Mouse (Mus musculus) inflammation-experienced regulatory T-cells, adult 6 months (primary cell): ENCODE measurements around the gene Dnali1. TPM values are rescaled to one million over a fixed set of nuclear protein-coding genes. Genes with fewer than 3 reads are reported as not detected.

Source experiments
- ATAC-seq: one replicate; pipeline ENCODE4 v1.8.0; 2017
- polyA plus RNA-seq, 3 experiments: library from polyadenylated mRNA; unstranded; fragments of 100-300 nt; shearing (Covaris generic); gene quantifications; one replicate each; pipeline ENCODE4 v1.2.1; 2017

Dnali1 gene
- polyA plus RNA-seq, 3 experiments from 2014 or later, result not detected

DNA sequence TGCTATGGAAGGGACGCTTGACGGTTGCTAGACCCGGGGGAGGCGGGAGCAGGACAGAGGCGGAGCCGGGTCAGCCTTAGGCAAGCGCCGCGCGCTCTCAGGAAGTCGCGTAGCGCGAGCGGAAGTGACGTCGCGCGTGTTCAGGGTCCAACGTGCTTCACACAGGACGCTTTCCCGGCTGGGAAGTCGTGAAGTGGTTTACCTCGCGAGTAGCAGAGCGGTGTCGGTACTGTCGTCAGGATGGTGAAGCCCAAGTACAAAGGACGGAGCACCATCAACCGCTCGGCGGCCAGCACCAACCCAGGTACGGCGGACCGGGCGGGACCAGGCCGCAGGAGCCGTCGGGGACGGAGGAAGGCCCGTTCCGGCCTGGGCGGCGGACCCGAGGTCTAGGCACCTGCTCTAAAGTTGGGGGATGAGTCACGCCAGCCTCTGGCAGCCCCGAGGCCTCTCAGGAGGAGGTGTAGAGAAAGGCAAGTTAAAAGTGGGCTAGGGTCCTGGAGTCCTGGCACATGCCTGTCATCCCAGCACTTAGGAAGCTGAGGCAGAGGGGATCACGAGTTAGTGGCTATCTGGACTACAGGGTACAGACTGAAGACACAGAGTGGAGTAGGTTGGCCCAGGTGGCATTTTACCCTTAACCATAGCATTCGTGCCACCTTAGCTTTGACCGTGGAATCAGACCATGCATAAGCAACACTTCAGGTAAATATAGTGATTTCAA, 35.5 kb downstream of the Dnali1 start:
- peak; percentile 99 for ATAC-seq

DNA sequence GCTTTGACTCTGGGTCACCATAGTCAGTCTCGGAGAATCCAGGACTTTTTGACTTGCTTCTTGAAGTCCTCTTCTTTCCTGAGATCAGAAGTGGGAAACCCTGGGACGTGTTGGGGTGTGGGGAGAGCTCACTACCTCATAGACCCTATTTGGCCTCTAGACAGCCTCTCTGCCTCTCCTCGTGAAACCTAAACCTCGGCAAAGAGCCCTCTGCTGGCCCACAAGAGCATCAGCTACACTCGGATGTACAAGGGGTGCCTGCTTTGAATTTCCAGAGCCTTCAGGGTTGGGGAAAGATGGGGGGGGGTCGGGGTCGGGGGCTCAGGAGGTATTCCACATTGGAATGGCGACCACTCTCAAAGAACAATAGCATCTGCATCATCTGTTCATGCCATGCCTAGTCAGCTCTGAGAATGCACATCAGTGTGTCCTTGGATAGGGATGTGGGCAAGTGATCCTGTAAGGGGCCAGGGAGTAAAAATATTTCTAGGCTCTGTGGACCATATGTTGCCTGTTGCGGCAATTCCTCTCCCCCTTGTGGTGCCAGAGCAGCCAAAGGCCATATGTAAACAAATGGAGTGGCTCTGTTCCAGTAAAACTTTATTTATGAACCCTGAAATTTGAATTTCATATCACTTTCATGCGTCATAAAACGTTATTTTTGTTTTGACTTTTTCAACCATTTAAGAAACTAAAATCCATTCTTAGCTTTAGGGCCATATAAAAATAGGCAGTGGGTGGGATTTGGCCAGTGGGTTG, 44.5 kb downstream of the Dnali1 start:
- ATAC-seq, result no peak

DNA sequence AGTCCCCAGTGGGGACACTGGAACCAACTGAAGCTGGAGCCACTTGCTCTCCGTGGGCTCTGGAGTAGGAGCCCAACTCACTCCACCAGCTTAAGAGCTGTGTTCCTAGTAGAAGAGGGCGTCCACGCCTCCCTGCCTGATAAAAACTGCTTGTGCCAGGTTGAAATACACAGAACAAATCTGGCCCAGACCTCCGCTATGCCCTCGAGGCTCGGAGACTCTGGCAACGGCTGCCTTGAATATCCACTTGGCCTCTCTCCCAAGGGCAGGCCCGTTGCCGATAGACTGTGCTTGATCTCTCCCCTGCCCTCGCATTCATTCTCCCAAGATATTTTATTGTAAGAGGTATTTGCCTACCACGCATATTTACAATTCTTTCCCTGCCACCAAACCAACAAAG, 48.1 kb downstream of the Dnali1 start:
- ATAC-seq, result no peak

DNA sequence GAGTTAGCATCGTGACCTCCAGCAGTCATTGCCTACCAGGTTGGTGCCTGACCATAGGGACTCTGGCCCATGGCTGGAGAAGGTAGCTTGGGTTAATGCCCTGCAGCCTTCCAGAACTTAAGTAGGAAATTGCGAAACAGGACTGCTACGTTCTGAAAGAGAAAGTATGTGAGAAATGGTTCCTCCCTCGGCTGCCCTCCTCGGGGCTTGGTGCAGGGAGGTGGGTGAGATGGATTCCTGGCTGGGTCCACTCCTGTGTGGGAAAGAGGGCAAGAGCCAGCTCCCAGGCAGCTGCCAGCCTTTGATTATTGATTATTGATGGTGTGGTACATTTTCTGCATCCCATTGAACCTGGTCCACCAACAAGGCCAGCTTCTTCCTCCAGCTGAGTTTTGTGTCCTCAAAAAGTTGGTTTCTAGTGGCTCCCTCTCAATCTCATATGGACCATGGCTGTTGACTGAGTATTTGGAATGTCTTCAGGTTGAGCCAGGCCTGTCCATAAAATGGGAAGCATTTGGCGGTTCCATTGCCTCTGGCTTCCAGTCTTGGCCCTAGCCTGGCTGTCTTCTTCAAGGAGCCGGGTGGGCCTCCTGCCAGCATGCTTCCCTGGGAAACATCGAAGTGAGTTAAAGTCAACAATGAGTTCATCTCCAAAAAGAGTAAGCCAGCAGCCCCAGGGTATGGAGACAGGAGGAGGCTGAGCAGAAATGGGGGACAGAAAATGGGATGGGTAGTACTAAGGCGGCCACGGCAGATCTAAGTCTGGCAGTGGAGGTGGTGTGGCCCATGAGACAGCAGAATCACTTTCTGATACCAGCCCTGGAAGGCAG, 49.5 kb downstream of the Dnali1 start, which contains the start of gene Gnl2:
Gene Gnl2, plus strand, starts transcription at position 780 of the 830 bp plus-strand sequence.
- ATAC-seq, result no peak

DNA sequence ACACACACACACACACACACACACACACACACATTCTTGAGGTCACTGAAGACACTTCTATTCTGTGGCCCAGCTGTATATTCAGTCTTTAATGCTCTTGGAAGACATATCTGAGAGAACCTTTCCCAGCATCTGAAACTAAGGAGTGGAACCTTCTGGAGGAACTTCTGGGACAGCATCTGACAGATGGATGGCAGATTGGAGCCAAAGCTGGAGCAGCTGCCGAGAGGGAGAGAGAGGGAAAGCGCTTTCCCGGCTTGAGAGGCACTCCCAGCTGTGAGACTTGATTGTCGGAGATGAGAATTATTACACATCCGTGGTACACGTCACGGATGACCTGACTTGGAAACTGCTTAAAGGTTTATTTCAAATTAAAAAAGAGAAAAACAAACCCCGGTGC, 56.8 kb downstream of the Dnali1 start:
- no peak for ATAC-seq

DNA sequence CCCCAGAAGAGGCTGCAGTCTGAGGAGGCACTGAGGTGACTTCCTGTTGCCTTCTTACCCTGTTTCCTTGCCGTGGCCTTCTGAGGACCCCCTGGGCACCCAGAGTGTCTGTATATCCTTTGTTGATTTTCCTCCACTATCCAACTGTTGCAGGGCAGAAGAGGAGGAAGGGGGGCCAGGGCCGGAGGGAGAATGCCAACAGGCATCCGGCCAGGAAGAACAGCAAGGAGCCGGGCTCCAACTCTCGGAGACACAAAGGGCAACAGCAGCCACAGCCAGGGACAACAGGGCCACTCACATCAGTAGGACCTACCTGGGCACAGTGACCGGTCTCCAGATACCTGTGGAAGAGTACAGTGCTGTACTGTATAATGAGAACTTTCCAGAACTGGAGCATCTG, 57.3 kb downstream of the Dnali1 start:
- ATAC-seq, result no peak

DNA sequence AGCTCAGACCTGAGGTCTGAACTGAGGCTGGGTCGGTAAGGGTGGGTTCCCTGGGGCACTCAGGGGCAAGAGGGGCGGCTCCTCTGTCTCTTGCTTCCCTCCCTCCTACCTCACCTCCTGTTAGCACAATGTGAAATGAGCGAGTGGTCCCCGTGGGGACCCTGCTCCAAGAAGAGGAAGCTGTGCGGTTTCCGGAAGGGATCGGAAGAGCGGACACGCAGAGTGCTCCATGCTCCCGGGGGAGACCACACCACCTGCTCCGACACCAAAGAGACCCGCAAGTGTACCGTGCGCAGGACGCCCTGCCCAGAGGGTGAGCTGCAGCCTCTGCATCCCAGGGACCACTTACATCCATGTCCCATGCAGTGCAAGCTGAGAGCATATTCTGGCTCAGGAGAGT, 58.0 kb downstream of the Dnali1 start:
- no peak for ATAC-seq

Other genes with a start within 250 kb of the Dnali1 start
- 1 to 10 TPM; 2.8 to 5.3 (median 5.0) TPM for gene Yrdc, start 215.0 kb downstream of the Dnali1 start, polyA plus RNA-seq
- gene 1110065P20Rik, start 214.5 kb downstream of the Dnali1 start, polyA plus RNA-seq, result 1 to 10 TPM; 4.3 to 4.7 (median 4.4) TPM
- gene Maneal, start 203.5 kb downstream of the Dnali1 start, polyA plus RNA-seq, result under 1 TPM; 0.30 to 0.88 (median 0.60) TPM
- not detected for gene Epha10, start 184.8 kb downstream of the Dnali1 start, polyA plus RNA-seq
- gene 9930104L06Rik, start 128.7 kb downstream of the Dnali1 start, polyA plus RNA-seq, result 10 to 100 TPM in 1 of 3 experiments, 1 to 10 TPM in 2; 7.3 to 13.8 (median 9.9) TPM
- 100 to 1,000 TPM in 1 of 3 experiments, 10 to 100 TPM in 2; 12.5 to 130 (median 20.4) TPM for gene Cdca8, start 126.4 kb downstream of the Dnali1 start, polyA plus RNA-seq
- not detected for gene Rspo1, start 79.3 kb downstream of the Dnali1 start, polyA plus RNA-seq
- gene Gnl2, start 49.1 kb downstream of the Dnali1 start, polyA plus RNA-seq, result 10 to 100 TPM; 44.4 to 76.7 (median 68.9) TPM
- 1 to 10 TPM; 7.7 to 8.8 (median 8.5) TPM for gene Snip1, start 969 bp upstream of the Dnali1 start, polyA plus RNA-seq
- gene Meaf6, start 19.4 kb upstream of the Dnali1 start, polyA plus RNA-seq, result 10 to 100 TPM; 60.4 to 68.9 (median 64.1) TPM
- gene Zc3h12a, start 62.1 kb upstream of the Dnali1 start, polyA plus RNA-seq, result 1 to 10 TPM; 4.6 to 6.5 (median 6.5) TPM